Mouse (Mus musculus) heart, adult 2 months (tissue): ENCODE results near the gene Tex36.

Experiments
- CTCF ChIP-seq: fragments of 200-600 bp; IDR thresholded peaks from 2 replicates; pipeline ENCODE4 v1.8.1; 2022; ENCODE audit warnings: antibody characterized with exemption, mild to moderate bottlenecking, moderate library complexity
- EP300 ChIP-seq: fragments of 200-500 bp; IDR thresholded peaks from 2 replicates; pipeline ENCODE4 v1.6.1; 2011; ENCODE audit warnings: low read depth, low read length, control low read depth; ENCODE audit not compliant: insufficient read depth
- POLR2A ChIP-seq: fragments of 200-500 bp; IDR thresholded peaks from 2 replicates; pipeline ENCODE4 v1.6.1; 2011; ENCODE audit warnings: mild to moderate bottlenecking, low read depth, low read length, control low read depth; ENCODE audit not compliant: insufficient read depth

- TF ChIP-seq CTCF (no peak), POLR2A (no peak), EP300 (no peak)
Observed at GRCm38 (mm10) chr7:133580296-133580640, 21.7 kb downstream of the Tex36 start.
